Comparison of ENCODE assay signal across 8 mouse cellular contexts in genomic region chr17:56241541-56242401, GRCm38 (mm10). TPM values are rescaled to one million over a fixed set of nuclear protein-coding genes. Genes with fewer than 3 reads are reported as not detected.
DNase-seq lines count a peak whose midpoint lies in the region; ATAC-seq and TF ChIP-seq lines count a peak whose summit lies in the region.

No protein-coding gene starts in this region.

- in situ Hi-C loops in ES-E14 (cut with MboI; ENCODE audit: low sequenced_read_pairs in 2 of 2, unreplicated experiment in 2 of 2): no loop called here

- DNase-seq in ES-E14 (ENCODE audit: low read depth, low spot score): peak; percentile 86
- peak; percentile 78 for DNase-seq in c-Kit-positive CD71-positive TER-119-negative erythroid progenitor cells, embryonic 14.5 days (ENCODE audit: low read depth)
- DNase-seq in forebrain, embryonic 14.5 days (ENCODE audit: low spot score): peak; percentile 81
- peak; percentile 90 for DNase-seq in hindbrain, embryonic 11.5 days (ENCODE audit: low spot score)
- DNase-seq in layer of hippocampus, adult 9-11 months: peak; percentile 69
- peak; percentile 87 for DNase-seq in lung, postnatal 25 days (ENCODE audit: low spot score)
- peak; percentile 92 for DNase-seq in retina, embryonic 14.5 days (ENCODE audit: low spot score)
- peak; percentile 84 to 88 for DNase-seq in thymus, postnatal 36 days

- no peaks in the 10 kb centered on the region for H3K36me3 ChIP-seq in ES-E14 (ENCODE audit: control insufficient read depth, insufficient read depth, low read length, poor library complexity, severe bottlenecking)
- no peaks in the 10 kb centered on the region for H3K36me3 ChIP-seq in forebrain, embryonic 14.5 days (ENCODE audit: control insufficient read depth, insufficient read depth, low read length)
- H3K36me3 ChIP-seq in hindbrain, embryonic 11.5 days (ENCODE audit: control insufficient read depth, insufficient read depth, low read length): no peaks in the 10 kb centered on the region

- H3K27ac ChIP-seq in ES-E14 (ENCODE audit: insufficient read depth, low read depth, low read length, poor library complexity, severe bottlenecking): no peak overlapping the region
- H3K27ac ChIP-seq in forebrain, embryonic 14.5 days (ENCODE audit: low read depth, low read length): no peak overlapping the region
- no peak overlapping the region for H3K27ac ChIP-seq in hindbrain, embryonic 11.5 days (ENCODE audit: low read depth, low read length)

- 1% methylated on average over 33 of the region's 33 CpGs for WGBS in forebrain, embryonic 14.5 days
- WGBS in hindbrain, embryonic 11.5 days: under 1% methylated on average over 33 of the region's 33 CpGs

- ATAC-seq in forebrain, embryonic 14.5 days: peak; percentile 86
- peak; percentile 62 for ATAC-seq in hindbrain, embryonic 11.5 days (ENCODE audit: low FRiP score)

- H3K4me2 ChIP-seq in forebrain, embryonic 14.5 days (ENCODE audit: low read length): peak overlapping the region; percentile 47
- H3K4me2 ChIP-seq in hindbrain, embryonic 11.5 days (replicated peaks; ENCODE audit: low read depth, low read length): peak overlapping the region; percentile 15

- no peaks in the 10 kb centered on the region for H3K9me3 ChIP-seq in ES-E14 (ENCODE audit: control insufficient read depth, insufficient read depth, low read depth, low read length)
- no peaks in the 10 kb centered on the region for H3K9me3 ChIP-seq in forebrain, embryonic 14.5 days (replicated peaks; ENCODE audit: control insufficient read depth, low read length)
- no peaks in the 10 kb centered on the region for H3K9me3 ChIP-seq in hindbrain, embryonic 11.5 days (ENCODE audit: control insufficient read depth, low read length)

- peak overlapping the region; percentile 57 to 65 for H3K4me3 ChIP-seq in ES-E14 (ENCODE audit: insufficient read depth in 1 of 2, low read depth in 1 of 2, low read length in 2 of 2, poor library complexity in 1 of 2, severe bottlenecking in 1 of 2)
- H3K4me3 ChIP-seq in forebrain, embryonic 14.5 days (ENCODE audit: low read depth, low read length): peak overlapping the region; percentile 35
- peak overlapping the region; percentile 24 for H3K4me3 ChIP-seq in hindbrain, embryonic 11.5 days (ENCODE audit: low read depth, low read length)

- H3K4me1 ChIP-seq in ES-E14 (ENCODE audit: control insufficient read depth in 2 of 2, insufficient read depth in 2 of 2, low read length in 2 of 2, poor library complexity in 1 of 2): peaks cover 0 to 4% of the 10 kb centered on the region in 2 experiments; a peak in 1 of 4 replicates
- no peaks in the 10 kb centered on the region for H3K4me1 ChIP-seq in forebrain, embryonic 14.5 days (ENCODE audit: control insufficient read depth, insufficient read depth, low read length)
- no peaks in the 10 kb centered on the region for H3K4me1 ChIP-seq in hindbrain, embryonic 11.5 days (replicated peaks; ENCODE audit: control insufficient read depth, insufficient read depth, low read length)

- H3K9ac ChIP-seq in ES-E14 (ENCODE audit: insufficient read depth, low read depth, low read length, poor library complexity, severe bottlenecking): no peak overlapping the region
- peak overlapping the region; percentile 60 for H3K9ac ChIP-seq in forebrain, embryonic 14.5 days (ENCODE audit: low read length)
- no peak overlapping the region for H3K9ac ChIP-seq in hindbrain, embryonic 11.5 days (ENCODE audit: low read depth, low read length)

- H3K27me3 ChIP-seq in forebrain, embryonic 14.5 days (replicated peaks; ENCODE audit: control insufficient read depth, insufficient read depth, low read length): peaks cover 4% of the 10 kb centered on the region; the same call in 1 of the 2 replicates
- peaks cover 5% of the 10 kb centered on the region; the same call in 1 of the 2 replicates for H3K27me3 ChIP-seq in hindbrain, embryonic 11.5 days (ENCODE audit: control insufficient read depth, insufficient read depth, low read length)

TF ChIP-seq in ES-E14, 5 proteins besides CTCF, POLR2A, EP300 and RAD21:
- TF ChIP-seq ZNF384 (IDR thresholded peaks at IDR 0.05; ENCODE audit: low read depth, low read length) (no peak), HCFC1 (IDR thresholded peaks at IDR 0.05; ENCODE audit: borderline replicate concordance, insufficient read depth, low read length) (peak; percentile 51; the same call in 1 of the 2 replicates)

RNA-seq across cellular contexts. Expression of gene Fem1a, which starts 14.8 kb away (rescaled TPM):
- total RNA-seq in ES-E14 (2012; rRNA removed): 18.8 and 18.9 TPM in 2 replicates
- polyA plus RNA-seq in forebrain, embryonic 14.5 days (2014; fragmentation: Nextera tagmentation; extraction: Ambion mirVana): 18.0 and 22.0 TPM in 2 replicates
- 12.8 and 14.4 TPM in 2 replicates for polyA plus RNA-seq in hindbrain, embryonic 11.5 days (2014; fragmentation: Nextera tagmentation; extraction: Ambion mirVana)

RNA-seq across cellular contexts. Expression of gene Dpp9, which starts 23.1 kb away (rescaled TPM):
- total RNA-seq in ES-E14 (2012; rRNA removed): 27.4 and 27.5 TPM in 2 replicates
- 18.3 and 25.9 TPM in 2 replicates for polyA plus RNA-seq in forebrain, embryonic 14.5 days (2014; fragmentation: Nextera tagmentation; extraction: Ambion mirVana)
- 26.2 and 27.6 TPM in 2 replicates for polyA plus RNA-seq in hindbrain, embryonic 11.5 days (2014; fragmentation: Nextera tagmentation; extraction: Ambion mirVana)

RNA-seq across cellular contexts. Expression of gene Ticam1, which starts 34.8 kb away (rescaled TPM):
- 2.4 and 2.8 TPM in 2 replicates for total RNA-seq in ES-E14 (2012; rRNA removed)
- polyA plus RNA-seq in forebrain, embryonic 14.5 days (2014; fragmentation: Nextera tagmentation; extraction: Ambion mirVana): 1.5 and 2.2 TPM in 2 replicates
- polyA plus RNA-seq in hindbrain, embryonic 11.5 days (2014; fragmentation: Nextera tagmentation; extraction: Ambion mirVana): 2.1 and 2.7 TPM in 2 replicates

RNA-seq across cellular contexts. Expression of gene Plin3, which starts 50.9 kb away (rescaled TPM):
- total RNA-seq in ES-E14 (2012; rRNA removed): 40.5 and 53.9 TPM in 2 replicates
- 15.3 and 17.8 TPM in 2 replicates for polyA plus RNA-seq in forebrain, embryonic 14.5 days (2014; fragmentation: Nextera tagmentation; extraction: Ambion mirVana)
- 25.0 and 26.2 TPM in 2 replicates for polyA plus RNA-seq in hindbrain, embryonic 11.5 days (2014; fragmentation: Nextera tagmentation; extraction: Ambion mirVana)

RNA-seq across cellular contexts. Expression of gene Mydgf, which starts 58.1 kb away (rescaled TPM):
- total RNA-seq in ES-E14 (2012; rRNA removed): 71.1 and 95.2 TPM in 2 replicates
- polyA plus RNA-seq in forebrain, embryonic 14.5 days (2014; fragmentation: Nextera tagmentation; extraction: Ambion mirVana): 58.8 and 63.5 TPM in 2 replicates
- 62.1 and 62.9 TPM in 2 replicates for polyA plus RNA-seq in hindbrain, embryonic 11.5 days (2014; fragmentation: Nextera tagmentation; extraction: Ambion mirVana)
